Mouse (Mus musculus): ENCODE measurements around the gene Rpp38. TPM values are rescaled to one million over a fixed set of nuclear protein-coding genes. Genes with fewer than 3 reads are reported as not detected.

The Rpp38 gene
- total RNA-seq, 1 experiment = 20.2 TPM

DNA sequence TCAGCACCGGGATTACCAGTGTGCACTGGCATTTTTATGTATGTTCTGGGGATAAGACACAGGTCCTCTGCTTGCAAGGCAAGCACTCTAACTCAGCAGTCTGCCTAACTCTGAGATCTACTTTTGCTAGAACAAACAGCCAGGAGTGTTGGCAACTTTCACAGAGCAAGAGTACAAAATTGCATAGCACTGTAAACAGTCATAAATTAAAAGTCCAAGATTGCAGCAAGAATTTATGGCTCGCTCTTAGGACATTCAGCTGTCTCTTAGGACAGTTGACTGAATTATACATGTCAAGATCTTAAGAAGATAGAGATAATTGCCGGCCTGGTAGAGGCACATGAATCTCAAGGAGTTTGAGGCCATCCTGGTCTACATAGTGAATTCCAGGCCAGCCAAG is 23.9 kb upstream of the Rpp38 start:
- DNase-seq (ENCODE audit: low read depth, low spot score) = no peak
- no peak overlapping the region for H3K4me3 ChIP-seq (ENCODE audit: insufficient read depth in 1 of 2, low read depth in 1 of 2, low read length in 2 of 2, poor library complexity in 1 of 2, severe bottlenecking in 1 of 2)
- H3K36me3 ChIP-seq (ENCODE audit: control insufficient read depth, insufficient read depth, low read length, poor library complexity, severe bottlenecking) = no peaks in the 10 kb centered on the region
- H3K4me1 ChIP-seq (ENCODE audit: control insufficient read depth in 2 of 2, insufficient read depth in 2 of 2, low read length in 2 of 2, poor library complexity in 1 of 2) = no peaks in the 10 kb centered on the region
- no peaks in the 10 kb centered on the region for H3K9me3 ChIP-seq (ENCODE audit: control insufficient read depth, insufficient read depth, low read depth, low read length)
- no peak for TF ChIP-seq HCFC1 (IDR thresholded peaks at IDR 0.05; ENCODE audit: borderline replicate concordance, insufficient read depth, low read length)
- TF ChIP-seq MAFK (IDR thresholded peaks at IDR 0.05; ENCODE audit: insufficient read depth, low read depth, low read length) = no peak
- no peak for TF ChIP-seq ZNF384 (IDR thresholded peaks at IDR 0.05; ENCODE audit: low read depth, low read length)
- TF ChIP-seq CHD2 (IDR thresholded peaks at IDR 0.05; ENCODE audit: low read depth, low read length) = no peak
- TF ChIP-seq ZC3H11A (IDR thresholded peaks at IDR 0.05; ENCODE audit: borderline replicate concordance, low read depth, low read length) = no peak
- H3K9ac ChIP-seq (ENCODE audit: insufficient read depth, low read depth, low read length, poor library complexity, severe bottlenecking) = no peak overlapping the region
- in situ Hi-C loops (cut with MboI; ENCODE audit: low sequenced_read_pairs in 2 of 2, unreplicated experiment in 2 of 2) = no loop called here
- no peak overlapping the region for H3K27ac ChIP-seq (ENCODE audit: insufficient read depth, low read depth, low read length, poor library complexity, severe bottlenecking)

DNA sequence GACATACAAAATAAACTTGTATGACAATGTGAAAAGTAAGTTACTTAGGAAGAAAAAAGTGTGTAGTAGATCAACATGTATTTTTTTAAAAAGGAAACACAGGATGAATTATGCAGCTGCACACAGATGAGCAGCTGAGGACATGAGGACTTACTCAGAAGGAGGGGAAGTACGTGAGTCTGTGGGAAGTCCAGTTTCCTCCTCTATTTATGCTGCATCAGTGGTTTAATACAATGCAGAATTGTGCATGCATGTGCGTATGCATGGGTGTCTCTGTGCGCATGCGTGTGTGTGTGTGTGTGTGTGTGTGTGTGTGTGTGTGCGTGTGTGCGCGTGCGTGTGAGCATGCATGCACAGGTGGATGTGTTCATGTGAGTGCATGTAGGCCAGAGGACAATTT is 23.4 kb upstream of the Rpp38 start:
- Histone ChIP-seq H3K36me3 (ENCODE audit: control insufficient read depth, insufficient read depth, low read length, poor library complexity, severe bottlenecking) (no peaks in the 10 kb centered on the region), H3K27ac (ENCODE audit: insufficient read depth, low read depth, low read length, poor library complexity, severe bottlenecking) (no peak overlapping the region), H3K4me1 (ENCODE audit: control insufficient read depth in 2 of 2, insufficient read depth in 2 of 2, low read length in 2 of 2, poor library complexity in 1 of 2) (no peaks in the 10 kb centered on the region), H3K9me3 (ENCODE audit: control insufficient read depth, insufficient read depth, low read depth, low read length) (no peaks in the 10 kb centered on the region), H3K9ac (ENCODE audit: insufficient read depth, low read depth, low read length, poor library complexity, severe bottlenecking) (no peak overlapping the region), H3K4me3 (ENCODE audit: insufficient read depth in 1 of 2, low read depth in 1 of 2, low read length in 2 of 2, poor library complexity in 1 of 2, severe bottlenecking in 1 of 2) (no peak overlapping the region)
- DNase-seq (ENCODE audit: low read depth, low spot score) = no peak
- in situ Hi-C loops (cut with MboI; ENCODE audit: low sequenced_read_pairs in 2 of 2, unreplicated experiment in 2 of 2) = no loop called here
- TF ChIP-seq HCFC1 (IDR thresholded peaks at IDR 0.05; ENCODE audit: borderline replicate concordance, insufficient read depth, low read length) = no peak
- no peak for TF ChIP-seq ZC3H11A (IDR thresholded peaks at IDR 0.05; ENCODE audit: borderline replicate concordance, low read depth, low read length)
- TF ChIP-seq CHD2 (IDR thresholded peaks at IDR 0.05; ENCODE audit: low read depth, low read length) = no peak
- TF ChIP-seq MAFK (IDR thresholded peaks at IDR 0.05; ENCODE audit: insufficient read depth, low read depth, low read length) = no peak
- no peak for TF ChIP-seq ZNF384 (IDR thresholded peaks at IDR 0.05; ENCODE audit: low read depth, low read length)

DNA sequence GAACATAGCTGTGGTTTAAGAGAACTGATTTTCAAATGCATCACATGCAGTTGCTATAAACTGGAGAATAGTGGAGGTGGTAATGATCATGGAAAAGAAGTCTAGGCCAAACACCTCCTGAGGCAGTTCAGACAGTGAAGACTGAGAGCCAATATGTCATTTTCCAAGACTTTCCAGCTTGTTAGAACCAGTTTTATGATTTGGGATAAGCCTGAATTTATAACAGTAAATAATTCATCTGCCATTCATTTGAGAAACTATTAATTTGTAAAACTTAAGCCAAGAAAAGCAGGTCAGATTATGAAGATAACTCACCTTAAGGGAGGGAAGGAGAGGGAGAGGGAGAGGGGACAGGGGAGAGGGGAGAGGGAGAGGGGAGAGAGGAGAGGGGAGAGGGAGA is 20.7 kb upstream of the Rpp38 start:
- in situ Hi-C loops (cut with MboI; ENCODE audit: low sequenced_read_pairs in 2 of 2, unreplicated experiment in 2 of 2) = no loop called here
- Histone ChIP-seq H3K9ac (ENCODE audit: insufficient read depth, low read depth, low read length, poor library complexity, severe bottlenecking) (no peak overlapping the region), H3K36me3 (ENCODE audit: control insufficient read depth, insufficient read depth, low read length, poor library complexity, severe bottlenecking) (no peaks in the 10 kb centered on the region), H3K4me1 (ENCODE audit: control insufficient read depth in 2 of 2, insufficient read depth in 2 of 2, low read length in 2 of 2, poor library complexity in 1 of 2) (no peaks in the 10 kb centered on the region), H3K9me3 (ENCODE audit: control insufficient read depth, insufficient read depth, low read depth, low read length) (no peaks in the 10 kb centered on the region), H3K27ac (ENCODE audit: insufficient read depth, low read depth, low read length, poor library complexity, severe bottlenecking) (no peak overlapping the region), H3K4me3 (ENCODE audit: insufficient read depth in 1 of 2, low read depth in 1 of 2, low read length in 2 of 2, poor library complexity in 1 of 2, severe bottlenecking in 1 of 2) (no peak overlapping the region)
- TF ChIP-seq MAFK (IDR thresholded peaks at IDR 0.05; ENCODE audit: insufficient read depth, low read depth, low read length) = no peak
- no peak for TF ChIP-seq ZNF384 (IDR thresholded peaks at IDR 0.05; ENCODE audit: low read depth, low read length)
- TF ChIP-seq ZC3H11A (IDR thresholded peaks at IDR 0.05; ENCODE audit: borderline replicate concordance, low read depth, low read length) = no peak
- no peak for TF ChIP-seq CHD2 (IDR thresholded peaks at IDR 0.05; ENCODE audit: low read depth, low read length)
- no peak for TF ChIP-seq HCFC1 (IDR thresholded peaks at IDR 0.05; ENCODE audit: borderline replicate concordance, insufficient read depth, low read length)
- no peak for DNase-seq (ENCODE audit: low read depth, low spot score)

DNA sequence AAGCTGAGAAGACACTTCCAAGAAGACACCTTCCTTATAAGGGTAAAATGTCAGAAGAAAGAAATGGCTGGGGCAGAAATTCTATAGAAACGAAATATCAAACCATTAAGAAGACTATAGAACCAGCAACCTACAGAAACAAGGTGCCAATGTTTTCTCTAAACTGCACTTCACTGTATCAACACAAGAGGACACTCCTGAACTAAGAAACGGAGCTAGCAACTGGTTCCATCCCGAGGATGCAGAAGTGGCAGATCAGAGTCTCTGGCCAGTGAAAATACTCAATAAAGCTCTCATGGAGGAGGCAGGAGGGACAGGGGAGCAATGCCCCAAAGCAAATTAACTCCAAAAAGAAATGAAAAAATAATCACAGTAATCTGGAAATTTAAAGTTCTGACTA is 16.5 kb upstream of the Rpp38 start:
- no peak for DNase-seq (ENCODE audit: low read depth, low spot score)
- H3K4me1 ChIP-seq (ENCODE audit: control insufficient read depth in 2 of 2, insufficient read depth in 2 of 2, low read length in 2 of 2, poor library complexity in 1 of 2) = no peaks in the 10 kb centered on the region
- H3K36me3 ChIP-seq (ENCODE audit: control insufficient read depth, insufficient read depth, low read length, poor library complexity, severe bottlenecking) = no peaks in the 10 kb centered on the region
- no peak for TF ChIP-seq MAFK (IDR thresholded peaks at IDR 0.05; ENCODE audit: insufficient read depth, low read depth, low read length)
- no peak for TF ChIP-seq CHD2 (IDR thresholded peaks at IDR 0.05; ENCODE audit: low read depth, low read length)
- peak; percentile 77; the same call in 1 of the 2 replicates for TF ChIP-seq ZC3H11A (IDR thresholded peaks at IDR 0.05; ENCODE audit: borderline replicate concordance, low read depth, low read length)
- no peak for TF ChIP-seq ZNF384 (IDR thresholded peaks at IDR 0.05; ENCODE audit: low read depth, low read length)
- no peak for TF ChIP-seq HCFC1 (IDR thresholded peaks at IDR 0.05; ENCODE audit: borderline replicate concordance, insufficient read depth, low read length)
- H3K9ac ChIP-seq (ENCODE audit: insufficient read depth, low read depth, low read length, poor library complexity, severe bottlenecking) = no peak overlapping the region
- H3K27ac ChIP-seq (ENCODE audit: insufficient read depth, low read depth, low read length, poor library complexity, severe bottlenecking) = no peak overlapping the region
- no peaks in the 10 kb centered on the region for H3K9me3 ChIP-seq (ENCODE audit: control insufficient read depth, insufficient read depth, low read depth, low read length)
- in situ Hi-C loops (cut with MboI; ENCODE audit: low sequenced_read_pairs in 2 of 2, unreplicated experiment in 2 of 2) = no loop called here
- no peak overlapping the region for H3K4me3 ChIP-seq (ENCODE audit: insufficient read depth in 1 of 2, low read depth in 1 of 2, low read length in 2 of 2, poor library complexity in 1 of 2, severe bottlenecking in 1 of 2)

DNA sequence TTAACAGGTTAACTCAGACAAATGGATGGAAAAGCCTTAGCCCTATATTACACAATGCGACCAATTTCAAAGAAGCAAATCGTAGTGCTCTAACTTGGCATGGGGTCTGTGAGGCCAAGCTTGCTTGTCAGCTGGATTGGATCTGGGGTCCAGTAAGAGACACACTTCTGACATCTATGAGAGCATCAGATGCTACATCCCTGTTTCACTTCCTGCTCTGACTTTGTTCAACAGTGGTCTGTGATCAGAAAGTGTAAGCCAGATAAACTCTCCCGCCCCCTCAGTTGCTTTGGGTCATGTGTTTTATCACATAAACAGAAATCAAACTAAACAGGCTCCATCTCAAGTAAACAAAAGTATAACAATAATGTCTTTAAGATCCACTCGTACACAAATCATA is 16.0 kb upstream of the Rpp38 start:
- Histone ChIP-seq H3K9me3 (ENCODE audit: control insufficient read depth, insufficient read depth, low read depth, low read length) (no peaks in the 10 kb centered on the region), H3K4me1 (ENCODE audit: control insufficient read depth in 2 of 2, insufficient read depth in 2 of 2, low read length in 2 of 2, poor library complexity in 1 of 2) (no peaks in the 10 kb centered on the region), H3K9ac (ENCODE audit: insufficient read depth, low read depth, low read length, poor library complexity, severe bottlenecking) (no peak overlapping the region), H3K36me3 (ENCODE audit: control insufficient read depth, insufficient read depth, low read length, poor library complexity, severe bottlenecking) (no peaks in the 10 kb centered on the region), H3K4me3 (ENCODE audit: insufficient read depth in 1 of 2, low read depth in 1 of 2, low read length in 2 of 2, poor library complexity in 1 of 2, severe bottlenecking in 1 of 2) (no peak overlapping the region), H3K27ac (ENCODE audit: insufficient read depth, low read depth, low read length, poor library complexity, severe bottlenecking) (no peak overlapping the region)
- no peak for DNase-seq (ENCODE audit: low read depth, low spot score)
- in situ Hi-C loops (cut with MboI; ENCODE audit: low sequenced_read_pairs in 2 of 2, unreplicated experiment in 2 of 2) = no loop called here
- TF ChIP-seq MAFK (IDR thresholded peaks at IDR 0.05; ENCODE audit: insufficient read depth, low read depth, low read length) = no peak
- no peak for TF ChIP-seq ZNF384 (IDR thresholded peaks at IDR 0.05; ENCODE audit: low read depth, low read length)
- TF ChIP-seq CHD2 (IDR thresholded peaks at IDR 0.05; ENCODE audit: low read depth, low read length) = no peak
- no peak for TF ChIP-seq ZC3H11A (IDR thresholded peaks at IDR 0.05; ENCODE audit: borderline replicate concordance, low read depth, low read length)
- TF ChIP-seq HCFC1 (IDR thresholded peaks at IDR 0.05; ENCODE audit: borderline replicate concordance, insufficient read depth, low read length) = no peak
